Mouse (Mus musculus): ENCODE measurements around the gene Rap1gap2.

The Rap1gap2 gene

DNA sequence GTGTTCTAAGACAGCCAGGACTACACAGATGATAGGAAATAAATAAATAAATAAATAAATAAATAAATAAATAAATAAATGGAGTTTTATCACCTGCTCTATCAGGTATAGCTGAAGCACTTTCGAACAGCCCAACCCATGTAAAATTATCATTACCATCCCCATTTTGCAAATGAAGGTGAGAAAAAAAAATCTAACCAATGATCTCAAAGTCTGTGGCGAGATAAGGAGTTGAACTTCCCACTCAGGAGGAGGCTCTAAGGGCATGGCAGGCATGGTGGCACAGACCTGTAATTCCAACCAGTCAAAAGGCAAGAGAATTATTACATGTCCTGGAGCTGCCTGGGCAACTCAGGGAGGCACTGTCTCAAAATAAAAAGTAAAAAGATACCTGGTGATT is 65.2 kb downstream of the Rap1gap2 start:
- CTCF ChIA-PET: interaction anchor here (1.5 kb wide), 1 partner anchor 10 kb away, joined by 9 read pairs; no protein-coding TSS in a partner anchor

- CTCF ChIA-PET: interaction anchor here (1.5 kb wide), 1 partner anchor 9 kb away, joined by 4 read pairs; no protein-coding TSS in a partner anchor
Measured at GRCm38 (mm10) chr11:74537352-74537751, 73.4 kb downstream of the Rap1gap2 start.

- CTCF ChIA-PET: interaction anchor here (1.6 kb wide), 1 partner anchor 10 kb away, joined by 9 read pairs; no protein-coding TSS in a partner anchor
Measured at GRCm38 (mm10) chr11:74536140-74536842, 74.4 kb downstream of the Rap1gap2 start.

- CTCF ChIA-PET: no interaction called here
Measured at GRCm38 (mm10) chr11:74534380-74534779, 76.3 kb downstream of the Rap1gap2 start.

DNA sequence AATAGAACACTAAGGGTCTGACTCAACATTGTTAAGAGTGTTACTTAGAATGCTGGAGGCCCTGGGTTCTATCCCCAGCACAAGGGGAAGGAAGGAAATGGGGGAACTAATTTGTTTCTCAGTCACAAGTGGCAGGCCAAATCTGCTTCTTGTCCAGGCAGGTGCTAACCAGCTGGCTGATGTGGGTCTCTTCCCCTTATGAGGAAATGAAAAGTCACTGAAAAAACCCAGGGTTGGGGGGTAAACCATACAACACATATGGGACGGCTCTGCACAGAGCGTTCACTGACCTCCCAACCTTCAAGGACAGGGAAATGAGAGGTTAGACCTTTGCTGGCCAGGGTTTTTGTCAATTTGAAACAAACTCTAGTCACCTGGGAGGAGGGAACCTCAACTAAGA is 77.7 kb downstream of the Rap1gap2 start:
- CTCF ChIA-PET: no interaction called here

- CTCF ChIA-PET: no interaction called here
Measured at GRCm38 (mm10) chr11:74532401-74532800, 78.3 kb downstream of the Rap1gap2 start.

DNA sequence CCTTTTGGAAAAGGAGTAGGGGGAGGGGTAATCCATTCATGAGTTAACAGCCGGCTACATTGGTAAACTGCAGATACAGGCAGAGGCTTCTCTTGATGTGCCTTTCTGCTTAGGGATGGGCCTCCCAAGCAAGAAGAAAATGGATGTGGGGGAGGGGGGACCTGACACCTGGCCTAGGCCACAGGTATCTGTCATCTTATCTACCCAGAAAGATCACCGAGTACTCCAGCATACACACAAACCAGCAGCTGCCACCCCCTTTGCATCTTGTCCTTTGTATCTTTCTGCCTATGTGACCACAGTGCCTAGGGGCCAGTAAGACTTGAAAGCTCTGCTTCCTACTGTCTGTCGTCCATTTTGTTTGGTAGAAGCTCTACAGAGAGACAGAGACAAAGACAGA is 79.0 kb downstream of the Rap1gap2 start:
- CTCF ChIA-PET: no interaction called here

DNA sequence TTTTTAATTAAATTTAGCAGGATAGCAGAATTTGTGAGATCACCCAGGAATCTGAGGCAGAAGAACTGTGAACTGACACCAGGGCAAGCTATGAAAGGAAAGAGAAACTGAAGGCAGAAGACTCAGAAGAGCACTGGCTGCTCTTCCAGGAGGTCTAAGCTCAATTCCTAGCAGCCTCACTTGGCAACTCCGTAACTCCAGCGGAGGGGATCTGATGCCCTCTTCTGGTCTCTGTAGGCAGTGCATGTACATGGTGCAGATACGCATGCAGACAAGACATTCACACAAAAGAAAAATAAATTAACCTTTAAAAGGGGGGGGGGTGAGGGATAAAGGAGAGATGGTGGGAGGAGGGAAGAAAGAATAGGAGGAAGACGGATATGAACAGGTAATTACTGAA is 80.9 kb downstream of the Rap1gap2 start:
- CTCF ChIA-PET: no interaction called here

DNA sequence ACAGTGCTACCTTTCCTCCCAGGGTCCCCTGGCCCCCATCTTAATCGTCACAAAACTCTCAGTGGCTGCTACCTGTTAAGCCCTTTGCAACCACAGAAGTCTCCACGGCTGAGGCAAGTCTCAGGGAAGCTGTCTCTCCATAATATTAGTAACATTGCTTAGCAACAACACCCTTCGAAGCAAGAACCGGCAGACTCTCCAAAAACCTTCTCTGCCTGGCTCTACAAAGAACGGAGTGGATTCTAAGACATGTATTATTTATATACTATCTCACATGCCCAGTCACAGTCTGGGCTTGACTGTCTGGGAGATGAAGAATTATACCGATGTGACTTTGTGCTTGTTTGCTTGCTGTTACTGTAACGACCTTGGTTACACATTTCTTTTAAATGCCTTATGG is 83.2 kb downstream of the Rap1gap2 start:
- CTCF ChIA-PET: interaction anchor here (0.6 kb wide), 1 partner anchor 10 kb away, joined by 3 read pairs; no protein-coding TSS in a partner anchor

- CTCF ChIA-PET: interaction anchor here (0.6 to 0.7 kb wide), 2 partner anchors 14 to 48 kb away, joined by 8 to 15 read pairs; no protein-coding TSS in a partner anchor
Measured at GRCm38 (mm10) chr11:74526180-74527158, 84.2 kb downstream of the Rap1gap2 start.

DNA sequence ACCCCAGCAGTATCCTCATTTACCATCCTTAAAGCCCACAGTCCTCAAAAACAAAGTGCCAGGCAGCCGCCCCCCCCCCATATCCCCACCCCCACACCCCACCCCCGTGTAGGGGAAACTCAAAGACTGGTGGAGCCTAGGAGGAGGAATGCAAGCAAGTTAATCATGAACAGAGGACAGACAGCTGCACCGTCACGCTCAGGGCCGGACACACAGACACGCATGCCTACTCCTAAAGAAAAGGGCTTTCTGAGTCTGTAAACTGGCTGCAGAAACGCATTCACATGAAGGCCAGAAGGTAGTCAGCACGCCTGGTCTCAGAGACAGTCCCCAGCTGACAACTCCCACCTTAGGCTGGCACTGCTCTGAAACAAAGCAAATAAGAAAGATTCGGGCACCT is 85.1 kb downstream of the Rap1gap2 start:
- CTCF ChIA-PET: interaction anchor here (0.7 kb wide), 1 partner anchor 13 kb away, joined by 8 read pairs; no protein-coding TSS in a partner anchor

GRCm38 (mm10) chr11:74525205-74525604 is 85.5 kb downstream of the Rap1gap2 start:
- CTCF ChIA-PET: no interaction called here

DNA sequence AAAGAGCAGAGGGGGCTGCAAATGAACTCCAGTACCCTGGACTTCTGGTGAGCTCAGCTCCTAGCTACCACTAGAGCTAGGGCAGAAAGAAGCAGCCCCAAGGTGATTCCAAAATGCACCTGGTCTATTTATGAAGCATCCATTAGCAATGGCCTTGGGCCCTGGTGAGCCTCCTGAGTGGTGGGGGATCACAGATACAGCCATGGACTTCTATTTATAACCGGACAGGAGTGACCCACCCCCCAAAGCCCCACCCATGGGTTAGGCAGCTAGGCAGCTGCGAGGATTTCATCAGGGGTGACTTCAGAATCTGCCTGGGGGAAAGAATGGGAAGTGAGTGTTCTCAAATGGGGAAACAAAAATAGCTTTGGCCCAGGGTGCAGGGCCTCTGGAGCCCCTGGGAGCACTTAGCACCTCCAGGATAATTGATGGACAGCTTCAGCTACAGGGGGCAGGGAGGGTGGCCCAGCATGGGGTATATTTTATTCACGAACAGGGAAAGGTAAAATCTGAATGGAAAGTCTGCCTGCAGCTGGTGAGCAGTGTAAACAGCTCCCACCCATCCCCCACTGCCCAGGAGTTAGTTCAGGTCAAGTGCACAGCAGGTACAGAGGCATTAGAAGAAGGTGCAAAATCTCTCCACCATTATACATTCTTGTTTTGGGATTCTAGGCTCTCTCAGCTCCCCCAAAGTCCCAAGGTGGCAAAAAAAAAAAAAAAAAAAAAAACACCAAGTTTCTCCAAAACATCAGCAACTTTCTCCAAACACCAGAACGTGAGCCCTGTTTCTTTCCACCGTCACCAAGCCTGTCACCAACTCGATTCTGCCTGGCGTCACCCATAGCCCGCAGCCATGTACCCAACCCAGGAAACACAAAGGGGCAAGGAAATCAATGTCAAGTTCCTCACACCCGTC is 86.4 kb downstream of the Rap1gap2 start:
- CTCF ChIA-PET: interaction anchor here (0.5 kb wide), 1 partner anchor 26 kb away, joined by 3 read pairs; no protein-coding TSS in a partner anchor

DNA sequence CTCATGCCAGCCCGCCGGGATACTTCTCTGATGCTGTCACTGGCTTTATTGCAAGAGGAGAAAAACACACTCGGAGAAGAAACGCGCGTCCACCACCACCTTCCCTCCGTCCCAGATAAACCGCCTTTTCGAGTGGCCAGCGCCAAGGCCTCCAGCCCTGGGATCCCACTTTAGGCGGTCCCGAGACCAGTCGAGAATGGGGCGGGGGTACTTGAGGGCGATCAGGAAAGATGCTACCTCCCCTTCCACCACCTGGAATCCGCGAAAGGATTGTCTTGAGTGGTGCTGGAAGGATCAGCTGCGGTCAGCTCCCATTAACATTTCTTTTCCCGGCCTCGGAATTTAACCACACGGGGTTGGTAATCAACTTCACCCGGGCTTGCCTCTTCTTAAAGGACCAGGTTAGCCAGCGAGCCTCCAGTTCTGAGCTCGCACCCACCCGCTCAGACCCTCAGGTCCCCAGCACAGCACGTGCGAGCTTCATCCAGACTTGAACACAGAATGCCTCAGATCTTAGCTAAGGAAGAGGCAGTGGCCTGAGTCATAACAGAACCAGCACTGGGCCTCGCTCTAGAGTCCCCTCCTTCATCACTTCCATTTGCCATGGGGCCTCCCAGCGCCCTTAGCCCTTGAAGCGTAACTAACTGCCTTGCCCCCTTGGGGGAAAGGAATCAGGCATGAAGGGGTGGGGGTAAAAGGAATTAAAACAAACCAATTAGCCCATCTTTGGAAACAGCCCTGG is 87.3 kb downstream of the Rap1gap2 start:
- CTCF ChIA-PET: no interaction called here

DNA sequence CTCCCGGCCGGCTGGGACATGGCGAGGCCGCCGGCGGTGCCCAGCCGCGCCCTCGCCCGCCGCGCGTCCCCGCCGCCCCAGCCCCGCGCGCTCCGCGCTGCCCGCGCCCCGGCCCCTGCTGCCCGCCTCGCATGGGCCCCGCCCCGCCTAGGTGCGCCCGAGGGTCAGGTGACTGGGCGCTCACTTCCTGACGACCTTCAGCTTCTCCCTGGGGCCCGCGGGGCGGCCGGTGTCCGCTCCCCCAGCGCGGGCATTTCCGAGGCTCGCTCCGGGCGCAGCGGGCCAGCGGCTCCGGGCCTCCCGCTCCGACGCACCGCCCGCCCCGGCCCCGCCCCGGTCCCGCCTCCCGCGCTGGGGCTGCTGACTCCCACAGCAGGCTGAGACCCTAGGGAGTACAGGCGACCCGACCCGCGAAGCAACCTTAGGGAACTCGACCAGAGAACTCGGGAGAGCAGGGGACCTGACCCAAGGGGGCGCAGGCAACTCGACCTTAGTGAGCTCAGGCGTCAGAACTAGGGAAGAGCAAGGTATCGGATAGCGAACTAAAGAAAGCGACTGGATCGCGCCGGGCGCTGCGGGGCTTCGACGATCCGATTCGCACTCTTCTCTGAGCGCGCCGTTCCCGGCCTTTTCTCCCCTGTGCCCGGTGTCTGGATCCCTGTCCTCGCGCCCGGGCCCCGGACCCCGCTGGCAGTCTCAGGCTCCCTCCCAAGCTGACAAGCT is 88.1 kb downstream of the Rap1gap2 start:
- CTCF ChIA-PET: no interaction called here

GRCm38 (mm10) chr11:74521981-74522486 is 88.7 kb downstream of the Rap1gap2 start:
- CTCF ChIA-PET: no interaction called here

DNA sequence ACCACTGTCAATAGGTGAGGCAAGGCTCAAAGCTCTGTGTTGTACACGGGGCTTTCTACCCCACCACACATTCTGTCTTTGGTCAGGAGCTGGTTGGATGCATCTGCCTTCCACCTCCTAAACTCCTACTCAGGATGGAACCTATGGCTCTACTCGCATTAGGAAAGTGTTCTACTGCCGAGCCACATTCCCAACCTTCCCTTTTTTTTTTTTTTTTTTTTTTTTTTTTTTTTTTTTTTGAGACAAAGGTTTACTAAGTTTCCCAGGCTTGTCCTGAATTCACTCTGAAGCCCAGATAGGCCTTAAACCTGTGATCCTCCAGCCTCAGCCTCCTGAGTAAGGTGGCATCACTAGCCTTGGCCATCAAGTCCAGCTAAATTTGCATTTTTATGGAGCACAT is 90.5 kb downstream of the Rap1gap2 start:
- CTCF ChIA-PET: no interaction called here

DNA sequence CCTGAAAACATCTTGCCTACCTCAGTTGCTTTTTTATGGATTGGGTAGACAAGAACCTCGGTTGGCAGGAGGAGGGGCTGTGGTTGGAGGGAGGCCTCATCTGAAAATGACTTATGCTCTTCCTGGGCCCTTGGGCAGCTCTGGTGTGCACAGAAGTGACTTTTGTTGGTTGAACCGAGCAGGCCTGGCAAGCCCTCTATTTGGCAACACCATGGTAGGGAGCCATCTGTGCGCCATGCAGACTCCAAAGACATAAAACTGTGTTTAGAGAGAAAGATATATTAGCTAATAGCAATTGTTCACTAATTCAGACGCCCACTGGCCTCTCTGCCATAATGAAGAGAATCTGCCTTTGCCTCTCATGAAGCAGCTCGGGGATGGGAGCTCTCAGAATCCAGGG is 94.6 kb downstream of the Rap1gap2 start:
- CTCF ChIA-PET: no interaction called here

- CTCF ChIA-PET: no interaction called here
Measured at GRCm38 (mm10) chr11:74515046-74515445, 95.7 kb downstream of the Rap1gap2 start.

GRCm38 (mm10) chr11:74512595-74512994 is 98.1 kb downstream of the Rap1gap2 start:
- CTCF ChIA-PET: interaction anchor here (0.5 kb wide), 1 partner anchor 13 kb away, joined by 8 read pairs; no protein-coding TSS in a partner anchor
